Mouse (Mus musculus) embryonic fibroblast, embryonic 13.5 days (primary cell): ENCODE measurements at regions not wholly inside any gene's neighbourhood (a gene's known extent, or its start where the extent isn't known, plus 50 kb on each side); places are given as distances from the start of the nearest gene placed in this dataset.

Experiments
- H3K27ac ChIP-seq: 2 replicates; pipeline ENCODE4 v1.5.1; 2012; ENCODE audit warnings: low read length, control low read depth, inconsistent platforms; ENCODE audit not compliant: insufficient read depth
- H3K4me1 ChIP-seq: 2 replicates; pipeline ENCODE4 v1.6.1; 2011; ENCODE audit warnings: low read length; ENCODE audit not compliant: control insufficient read depth, insufficient read depth
- H3K4me3 ChIP-seq: 2 replicates; pipeline ENCODE4 v1.5.1; 2011; ENCODE audit warnings: mild to moderate bottlenecking, control low read depth, low read length; ENCODE audit not compliant: insufficient read depth
- CTCF ChIP-seq: IDR thresholded peaks from 2 replicates; pipeline ENCODE4 v1.5.1; 2011; ENCODE audit warnings: mild to moderate bottlenecking, control low read depth, low read length, moderate library complexity, borderline replicate concordance; ENCODE audit not compliant: insufficient read depth
- POLR2A ChIP-seq: IDR thresholded peaks from 2 replicates; pipeline ENCODE4 v1.6.1; 2011; ENCODE audit warnings: low read depth, mild to moderate bottlenecking, control low read depth, low read length, moderate library complexity

DNA sequence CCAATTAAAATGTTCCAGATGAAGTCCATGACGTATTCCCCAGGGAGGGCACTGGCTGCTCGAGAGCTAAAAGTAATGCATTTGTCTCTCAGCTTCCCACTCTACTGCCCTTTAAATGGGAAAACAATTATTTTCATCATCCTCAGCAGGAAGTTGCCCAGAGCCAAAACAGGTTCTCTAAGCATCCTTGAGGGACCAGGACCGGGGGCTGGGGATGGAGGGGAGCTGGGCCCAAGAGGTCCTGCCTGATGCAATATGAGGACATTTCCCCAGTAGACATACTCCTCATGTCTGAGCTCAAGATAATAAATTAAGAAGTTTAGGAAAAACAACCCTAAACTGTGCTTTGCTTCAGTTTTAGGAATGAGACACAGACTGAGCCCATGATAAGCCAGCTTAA, 270.5 kb upstream of the Jarid2 start:
- TF ChIP-seq POLR2A = no peak
- no peak for TF ChIP-seq CTCF
- Histone ChIP-seq H3K4me3 (no peak overlapping the region), H3K4me1 (no peaks in the 10 kb centered on the region), H3K27ac (no peak overlapping the region)

GRCm38 (mm10) chr13:44459148-44459547, 270.1 kb upstream of the Jarid2 start:
- Histone ChIP-seq H3K4me1 (no peaks in the 10 kb centered on the region), H3K4me3 (no peak overlapping the region), H3K27ac (no peak overlapping the region)
- TF ChIP-seq CTCF = no peak
- TF ChIP-seq POLR2A = no peak

GRCm38 (mm10) chr13:44463675-44464074, 265.6 kb upstream of the Jarid2 start:
- no peak for TF ChIP-seq POLR2A
- TF ChIP-seq CTCF = no peak
- H3K27ac ChIP-seq = no peak overlapping the region
- H3K4me3 ChIP-seq = no peak overlapping the region
- H3K4me1 ChIP-seq = peaks cover 3% of the 10 kb centered on the region; the same call in 1 of the 2 replicates

DNA sequence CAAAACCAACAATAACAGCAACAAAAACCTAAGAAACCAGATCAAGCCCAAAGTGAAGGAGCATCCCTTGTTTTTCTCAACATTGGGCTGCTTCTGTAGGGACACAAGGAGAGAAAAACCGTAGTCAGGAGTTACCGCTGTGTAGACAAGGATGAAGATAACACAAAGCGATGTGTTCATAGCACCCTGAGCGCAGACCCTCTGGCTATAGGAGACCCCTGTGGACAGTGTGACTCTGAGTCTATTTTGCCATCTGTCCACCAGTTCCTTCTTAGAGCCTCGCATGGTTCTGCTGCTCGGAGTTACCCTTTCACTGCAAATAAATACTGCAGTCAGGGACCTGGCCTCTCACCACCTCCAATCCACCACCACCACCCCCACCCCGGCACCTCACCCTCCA, 263.7 kb upstream of the Jarid2 start:
- no peak for TF ChIP-seq CTCF
- no peak for TF ChIP-seq POLR2A
- no peak overlapping the region for H3K27ac ChIP-seq
- no peak overlapping the region for H3K4me3 ChIP-seq
- peaks cover 10% of the 10 kb centered on the region; the same call in 1 of the 2 replicates for H3K4me1 ChIP-seq

GRCm38 (mm10) chr13:44468963-44469674, 260.2 kb upstream of the Jarid2 start:
- Histone ChIP-seq H3K4me3 (no peak overlapping the region), H3K4me1 (peaks cover 10% of the 10 kb centered on the region; the same call in 1 of the 2 replicates), H3K27ac (peak overlapping the region; percentile 54; the same call in 1 of the 2 replicates)
- TF ChIP-seq POLR2A = no peak
- no peak for TF ChIP-seq CTCF

- Histone ChIP-seq H3K4me1 (peaks cover 10% of the 10 kb centered on the region; the same call in 1 of the 2 replicates), H3K27ac (no peak overlapping the region), H3K4me3 (no peak overlapping the region)
- no peak for TF ChIP-seq CTCF
- no peak for TF ChIP-seq POLR2A
These were observed 259.6 kb upstream of the Jarid2 start for GRCm38 (mm10) chr13:44469675-44470074.

DNA sequence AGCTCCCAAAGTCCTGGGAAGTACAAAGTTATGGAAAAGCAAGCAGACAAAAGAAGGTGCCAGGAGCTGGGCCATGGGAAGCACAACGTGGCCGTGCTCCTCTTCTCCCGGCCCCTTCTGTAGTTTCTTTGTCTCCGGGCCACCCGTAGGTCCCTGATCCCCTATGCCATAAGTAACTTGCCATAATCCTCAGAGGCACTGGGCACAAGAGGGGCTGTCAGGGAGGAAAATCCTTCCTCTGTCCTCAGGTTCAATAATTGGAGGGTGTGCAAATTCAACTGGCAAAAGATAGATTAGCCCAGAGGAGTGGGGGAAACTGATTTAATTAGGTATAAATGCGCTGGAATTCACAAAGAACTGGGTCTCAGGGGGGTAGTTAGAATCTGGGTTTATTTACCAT, 256.1 kb upstream of the Jarid2 start:
- TF ChIP-seq CTCF (no peak), POLR2A (no peak)
- Histone ChIP-seq H3K4me1 (peaks cover 7% of the 10 kb centered on the region; the same call in 1 of the 2 replicates), H3K27ac (no peak overlapping the region), H3K4me3 (no peak overlapping the region)

DNA sequence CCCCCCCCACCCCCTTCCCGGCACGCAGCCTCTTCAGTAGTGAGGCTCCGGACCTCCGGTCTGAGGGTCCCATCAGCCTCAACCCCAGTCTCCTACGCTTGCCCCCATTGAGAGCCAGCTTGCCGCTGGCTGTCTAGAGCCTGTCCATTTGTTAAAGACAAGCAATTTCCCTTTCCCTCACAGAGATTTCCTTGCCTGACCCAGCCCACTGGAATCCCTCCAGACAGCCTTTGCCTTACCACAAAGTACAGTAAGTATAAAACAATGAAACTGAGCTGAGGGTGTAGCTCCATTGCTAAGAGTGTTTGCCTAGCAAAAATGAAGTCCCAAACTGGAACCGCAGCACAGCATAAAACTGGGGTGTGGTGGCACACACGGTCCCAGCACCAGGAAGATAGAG, 252.4 kb upstream of the Jarid2 start:
- TF ChIP-seq POLR2A (no peak), CTCF (no peak)
- no peak overlapping the region for H3K27ac ChIP-seq
- H3K4me1 ChIP-seq = no peaks in the 10 kb centered on the region
- H3K4me3 ChIP-seq = no peak overlapping the region

- no peak for TF ChIP-seq POLR2A
- no peak for TF ChIP-seq CTCF
- Histone ChIP-seq H3K27ac (no peak overlapping the region), H3K4me1 (no peaks in the 10 kb centered on the region), H3K4me3 (no peak overlapping the region)
These were observed 249.1 kb upstream of the Jarid2 start for GRCm38 (mm10) chr13:44480128-44480527.

DNA sequence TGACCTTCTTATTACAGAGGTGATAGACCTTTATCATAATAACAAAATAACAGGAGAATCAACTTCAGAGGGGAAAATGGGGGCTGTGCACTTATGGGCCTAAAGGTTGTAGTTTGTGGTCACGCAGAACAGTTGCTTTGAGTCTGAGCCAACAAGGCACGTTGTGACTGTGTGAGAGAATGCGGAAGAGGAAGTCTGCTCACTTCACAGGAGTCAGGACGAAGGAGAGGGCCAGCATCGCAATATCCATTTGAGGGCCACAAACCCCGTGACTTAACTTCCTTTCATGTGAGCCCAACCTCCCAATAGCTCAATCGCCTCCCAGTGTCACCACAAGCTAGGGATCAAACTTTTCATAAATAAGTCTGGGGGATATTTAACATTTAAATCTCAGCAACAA, 246.6 kb upstream of the Jarid2 start:
- H3K27ac ChIP-seq = no peak overlapping the region
- H3K4me1 ChIP-seq = no peaks in the 10 kb centered on the region
- H3K4me3 ChIP-seq = no peak overlapping the region
- TF ChIP-seq POLR2A (no peak), CTCF (no peak)
